Mouse (Mus musculus) megakaryocyte, embryonic 14.5 days (primary cell): ENCODE measurements around the gene Negr1. TPM values are rescaled to one million over a fixed set of nuclear protein-coding genes. Genes with fewer than 3 reads are reported as not detected.

ENCODE experiments used
- H3K27me3 ChIP-seq: replicated peaks from 2 replicates; pipeline ENCODE3; 2012; ENCODE audit warnings: inconsistent platforms
- H3K36me3 ChIP-seq: replicated peaks from 2 replicates; pipeline ENCODE3; 2012; ENCODE audit warnings: low read length, inconsistent platforms, mixed read lengths
- H3K4me1 ChIP-seq: 2 replicates; pipeline ENCODE4 v1.6.1; 2012; ENCODE audit warnings: inconsistent platforms
- H3K4me3 ChIP-seq: replicated peaks from 2 replicates; pipeline ENCODE3; 2012; ENCODE audit warnings: moderate library complexity, mild to moderate bottlenecking, inconsistent platforms
- H3K9me3 ChIP-seq: 2 replicates; pipeline ENCODE4 v1.6.1; 2012; ENCODE audit warnings: inconsistent platforms
- FLI1 ChIP-seq: IDR thresholded peaks from 2 replicates; pipeline ENCODE4 v1.6.1; 2012; ENCODE audit warnings: low read length, inconsistent platforms, mixed read lengths
- GATA1 ChIP-seq: IDR thresholded peaks from 3 replicates; pipeline ENCODE4 v1.6.1; 2012; ENCODE audit warnings: mixed read lengths, low read length, inconsistent platforms, borderline replicate concordance
- polyA plus RNA-seq: library from polyadenylated mRNA; stranded (reverse); fragments of >175 nt; gene quantifications from 2 replicates; pipeline ENCODE4 v1.2.3, GENCODE M21; 2012; ENCODE audit warnings: low replicate concordance; ENCODE audit not compliant: insufficient read depth

Negr1 gene
- polyA plus RNA-seq, 1 experiment, result not detected

DNA sequence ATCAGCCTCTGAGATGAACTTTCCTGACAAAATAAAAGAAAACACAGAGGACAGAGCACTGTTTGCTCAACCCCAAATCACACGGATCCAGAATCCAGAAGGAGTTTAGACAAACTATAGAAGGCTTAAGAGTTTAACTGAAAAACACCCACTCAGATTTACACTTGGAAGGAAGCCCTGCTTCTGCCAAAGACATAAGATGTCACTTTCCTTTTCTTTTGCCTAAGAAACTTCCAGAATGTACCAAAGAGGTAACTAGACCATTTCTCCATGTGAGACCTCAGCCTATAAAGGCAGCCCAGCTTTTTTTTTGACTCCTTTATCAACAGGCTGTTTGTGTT, 518.3 kb downstream of the Negr1 start:
- TF ChIP-seq GATA1 (no peak), FLI1 (no peak)
- Histone ChIP-seq H3K27me3 (no peaks in the 10 kb centered on the region), H3K4me3 (no peak overlapping the region), H3K4me1 (no peaks in the 10 kb centered on the region), H3K9me3 (peaks cover 9% of the 10 kb centered on the region), H3K36me3 (no peaks in the 10 kb centered on the region)

GRCm38 (mm10) chr3:157080585-157080984, 519.0 kb downstream of the Negr1 start:
- TF ChIP-seq GATA1, result no peak
- H3K27me3 ChIP-seq, result no peaks in the 10 kb centered on the region
- no peaks in the 10 kb centered on the region for H3K36me3 ChIP-seq
- no peaks in the 10 kb centered on the region for H3K4me1 ChIP-seq
- H3K4me3 ChIP-seq, result no peak overlapping the region
- peaks cover 12% of the 10 kb centered on the region for H3K9me3 ChIP-seq

DNA sequence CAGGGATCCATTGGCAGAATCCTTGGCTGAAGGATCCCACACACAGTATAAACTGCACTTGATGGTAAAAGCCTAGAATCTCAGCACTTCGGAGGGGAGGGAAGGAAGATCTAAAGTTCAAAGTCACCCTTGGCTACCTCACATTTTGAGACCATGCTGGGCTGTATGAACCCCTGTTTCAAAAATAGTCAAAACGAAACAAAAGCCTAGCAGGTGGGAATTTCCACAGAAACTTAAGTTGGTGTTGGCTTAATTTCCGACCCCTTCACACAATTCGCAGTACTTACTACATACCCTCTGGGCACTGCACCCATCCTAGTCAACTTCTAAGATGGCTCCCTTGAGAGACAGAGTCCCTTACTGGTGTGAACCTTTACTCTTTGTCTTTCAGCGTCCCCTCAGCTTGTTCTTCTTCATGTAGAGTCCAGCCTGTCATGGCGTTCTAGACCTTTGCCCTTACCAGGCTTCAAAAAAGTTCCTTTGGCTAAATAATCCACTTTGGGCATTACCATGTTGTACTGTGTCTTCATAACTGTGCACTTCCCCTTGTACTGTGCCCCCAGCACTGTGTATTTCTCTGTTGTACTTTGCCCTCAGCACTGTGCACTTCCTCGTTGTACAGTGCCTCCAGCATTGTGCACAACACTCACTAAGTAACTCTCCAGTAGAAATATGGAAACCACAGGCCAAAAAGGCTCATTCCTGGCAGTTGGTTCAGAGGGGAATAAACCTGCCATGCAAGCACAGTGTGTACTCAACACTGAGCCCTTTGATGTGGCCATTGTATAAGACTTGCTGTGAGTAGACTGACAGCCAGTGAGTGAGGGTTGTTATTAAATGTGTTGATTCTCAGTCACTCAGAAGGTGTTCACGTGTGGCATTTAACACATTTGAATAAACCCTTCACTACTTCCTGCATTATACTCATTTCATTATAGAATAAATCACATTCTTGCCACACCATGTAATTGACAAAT, 521.5 kb downstream of the Negr1 start:
- H3K4me3 ChIP-seq, result no peak overlapping the region
- no peaks in the 10 kb centered on the region for H3K27me3 ChIP-seq
- H3K9me3 ChIP-seq, result peaks cover 12% of the 10 kb centered on the region
- TF ChIP-seq GATA1, result no peak
- TF ChIP-seq FLI1, result no peak
- H3K36me3 ChIP-seq, result no peaks in the 10 kb centered on the region
- no peaks in the 10 kb centered on the region for H3K4me1 ChIP-seq

- Histone ChIP-seq H3K4me1 (no peaks in the 10 kb centered on the region), H3K36me3 (no peaks in the 10 kb centered on the region), H3K9me3 (peaks cover 7% of the 10 kb centered on the region; the same call in 1 of the 2 replicates), H3K4me3 (no peak overlapping the region), H3K27me3 (no peaks in the 10 kb centered on the region)
- TF ChIP-seq GATA1, result no peak
- no peak for TF ChIP-seq FLI1
Observed at GRCm38 (mm10) chr3:157085180-157085579, 523.6 kb downstream of the Negr1 start.

- Histone ChIP-seq H3K9me3 (peaks cover 7% of the 10 kb centered on the region; the same call in 1 of the 2 replicates), H3K27me3 (no peaks in the 10 kb centered on the region), H3K4me1 (no peaks in the 10 kb centered on the region), H3K4me3 (no peak overlapping the region), H3K36me3 (no peaks in the 10 kb centered on the region)
- no peak for TF ChIP-seq FLI1
- no peak for TF ChIP-seq GATA1
Observed at GRCm38 (mm10) chr3:157090051-157090450, 528.5 kb downstream of the Negr1 start.

DNA sequence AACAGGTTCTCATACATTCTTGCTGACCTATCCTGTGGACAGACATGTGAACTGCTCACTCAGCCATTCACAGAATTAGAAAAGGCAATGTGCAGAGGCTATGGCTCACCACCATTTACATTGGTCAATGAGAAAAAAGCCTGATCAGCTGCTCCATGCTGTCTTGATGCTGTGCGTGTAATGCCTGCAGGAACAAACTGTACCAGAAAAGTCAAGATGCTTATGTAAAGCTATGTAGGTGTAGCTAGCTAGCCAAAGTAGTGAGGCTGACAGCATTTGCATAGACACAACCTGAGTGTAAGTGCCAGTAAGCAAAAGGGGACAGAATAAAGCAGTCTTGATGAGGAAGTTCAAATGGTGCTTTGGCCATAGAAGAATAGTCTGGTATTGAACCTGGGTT, 534.7 kb downstream of the Negr1 start:
- H3K9me3 ChIP-seq, result peaks cover 10% of the 10 kb centered on the region
- TF ChIP-seq FLI1, result no peak
- TF ChIP-seq GATA1, result no peak
- no peaks in the 10 kb centered on the region for H3K4me1 ChIP-seq
- H3K27me3 ChIP-seq, result no peaks in the 10 kb centered on the region
- H3K4me3 ChIP-seq, result no peak overlapping the region
- no peaks in the 10 kb centered on the region for H3K36me3 ChIP-seq

DNA sequence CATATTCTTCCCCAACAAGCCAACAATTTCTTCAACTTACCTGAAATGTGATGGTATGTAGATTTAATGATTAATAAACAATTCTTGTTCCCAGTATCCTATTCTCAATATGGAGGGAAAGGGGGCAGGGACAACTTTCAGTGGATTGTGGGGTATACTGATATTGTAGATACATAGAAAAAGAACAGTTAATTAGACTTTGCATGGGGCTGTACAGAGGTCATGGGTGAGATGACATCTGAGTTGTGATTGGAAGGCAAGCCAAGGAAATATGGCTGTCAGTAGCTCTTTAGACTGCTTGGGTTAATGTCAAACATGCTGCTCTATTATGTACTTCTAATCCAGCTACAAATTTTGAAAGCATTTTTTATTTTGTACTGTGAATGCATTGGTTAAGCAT, 535.9 kb downstream of the Negr1 start:
- Histone ChIP-seq H3K9me3 (peaks cover 10% of the 10 kb centered on the region), H3K4me1 (no peaks in the 10 kb centered on the region), H3K27me3 (no peaks in the 10 kb centered on the region), H3K36me3 (no peaks in the 10 kb centered on the region), H3K4me3 (no peak overlapping the region)
- no peak for TF ChIP-seq FLI1
- no peak for TF ChIP-seq GATA1

DNA sequence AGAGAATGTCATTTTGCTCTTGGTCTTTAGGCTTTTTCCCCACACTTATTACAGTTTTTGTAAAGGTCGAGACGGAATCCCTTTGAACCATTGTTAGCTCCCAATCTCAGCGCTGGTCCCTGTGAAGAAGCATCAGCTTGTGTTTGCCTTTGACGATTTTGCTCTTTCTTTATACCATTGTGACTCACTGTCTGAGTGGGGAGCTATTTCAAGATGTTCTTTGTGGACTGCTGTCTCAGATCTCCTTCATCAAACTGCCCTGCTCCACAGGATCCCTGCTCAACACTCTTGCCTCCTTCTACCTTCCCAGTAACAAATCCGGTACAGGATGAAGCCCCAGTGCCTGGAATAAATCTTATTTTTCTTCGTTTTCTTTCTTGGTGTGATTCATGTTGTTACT, 536.8 kb downstream of the Negr1 start:
- Histone ChIP-seq H3K4me1 (no peaks in the 10 kb centered on the region), H3K36me3 (no peaks in the 10 kb centered on the region), H3K27me3 (no peaks in the 10 kb centered on the region), H3K9me3 (peaks cover 6% of the 10 kb centered on the region), H3K4me3 (no peak overlapping the region)
- no peak for TF ChIP-seq GATA1
- no peak for TF ChIP-seq FLI1

- H3K9me3 ChIP-seq, result peaks cover 7% of the 10 kb centered on the region
- H3K4me3 ChIP-seq, result no peak overlapping the region
- no peaks in the 10 kb centered on the region for H3K27me3 ChIP-seq
- TF ChIP-seq GATA1, result no peak
- TF ChIP-seq FLI1, result no peak
- H3K4me1 ChIP-seq, result no peaks in the 10 kb centered on the region
- H3K36me3 ChIP-seq, result no peaks in the 10 kb centered on the region
Observed at GRCm38 (mm10) chr3:157104866-157105579, 543.4 kb downstream of the Negr1 start.

- no peaks in the 10 kb centered on the region for H3K27me3 ChIP-seq
- no peaks in the 10 kb centered on the region for H3K36me3 ChIP-seq
- TF ChIP-seq GATA1 (no peak), FLI1 (no peak)
- H3K9me3 ChIP-seq, result peaks cover 4% of the 10 kb centered on the region; the same call in 1 of the 2 replicates
- H3K4me3 ChIP-seq, result no peak overlapping the region
- no peaks in the 10 kb centered on the region for H3K4me1 ChIP-seq
Observed at GRCm38 (mm10) chr3:157105580-157106264, 544.1 kb downstream of the Negr1 start.
